Mouse (Mus musculus) gonadal fat pad, adult 2 months (tissue): ENCODE measurements around the gene Pbp2. TPM values are rescaled to one million over a fixed set of nuclear protein-coding genes. Genes with fewer than 3 reads are reported as not detected.

Experiments
- DNase-seq: peaks from one replicate; pipeline ENCODE4 v3.0.0-alpha.2; 2012; ENCODE audit warnings: low read depth
- polyA plus RNA-seq: library from polyadenylated mRNA; depleted of rRNA; stranded (reverse); fragments of >200 nt; gene quantifications from 2 replicates; pipeline ENCODE4 v1.2.3, GENCODE M21; 2012; rRNA removed

Gene Pbp2
- polyA plus RNA-seq = 0.61 and 1.1 TPM in 2 replicates

DNA sequence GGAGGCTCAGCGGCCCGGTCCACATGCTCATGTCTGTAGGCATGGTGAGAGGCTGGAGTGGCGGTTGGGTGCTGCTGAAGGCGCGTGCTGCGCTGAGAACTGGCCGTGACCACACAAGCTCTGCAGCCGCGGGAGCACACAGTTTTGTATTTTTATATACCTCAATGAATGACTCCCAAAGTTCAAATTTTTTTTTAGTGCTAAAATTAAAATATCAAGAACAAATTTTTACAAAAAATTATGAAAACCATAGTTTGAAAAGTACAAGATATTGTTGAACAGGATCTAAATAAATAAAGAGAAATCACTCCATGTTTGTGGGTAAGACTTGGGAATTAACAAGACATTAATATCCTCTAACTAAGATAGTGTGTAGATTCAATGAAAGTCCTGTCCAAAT lies at the start of gene Pbp2:
TSS of gene Pbp2 (minus strand) at position 101 of the 400 bp plus-strand sequence.
- no peak for DNase-seq

DNA sequence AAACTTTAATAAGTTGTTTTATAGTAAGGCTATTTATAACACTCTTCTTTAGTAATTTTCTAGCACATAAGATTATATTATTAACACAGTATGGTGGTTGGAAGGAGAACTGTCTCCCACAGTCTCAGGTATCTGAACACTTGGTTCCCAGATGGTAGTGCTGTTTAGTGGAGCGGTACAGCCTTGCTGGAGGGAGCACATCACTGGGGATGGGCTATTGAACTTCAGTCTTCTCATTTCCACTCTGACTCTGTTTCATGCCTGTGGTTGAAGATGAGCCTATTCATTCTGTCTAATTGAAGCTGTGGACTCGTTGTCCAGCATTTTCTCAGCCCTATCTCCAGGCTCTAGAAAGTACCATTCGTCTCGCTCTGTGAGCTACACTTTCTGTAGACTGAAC lies 44.7 kb upstream of the Pbp2 start:
- DNase-seq = no peak

- no peak for DNase-seq
These were observed 42.3 kb upstream of the Pbp2 start for GRCm38 (mm10) chr6:135352537-135352936.

- DNase-seq = no peak
These were observed 41.6 kb upstream of the Pbp2 start for GRCm38 (mm10) chr6:135351638-135352302.

DNA sequence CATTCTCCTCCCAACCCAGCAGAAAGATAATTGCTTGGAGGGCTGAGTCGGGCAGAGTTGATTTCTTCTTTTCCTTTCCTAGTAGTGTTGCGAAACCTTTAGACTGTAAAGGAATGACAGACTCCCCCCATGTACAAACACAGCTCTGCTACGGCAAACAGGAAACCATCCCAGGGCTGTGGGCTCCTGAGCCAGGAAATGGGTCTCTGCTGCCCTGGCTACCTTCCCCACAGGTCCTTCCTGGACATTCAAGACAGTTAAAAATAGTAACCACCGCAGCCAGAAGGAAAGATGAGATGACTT lies 30.8 kb upstream of the Pbp2 start:
- no peak for DNase-seq

GRCm38 (mm10) chr6:135340355-135341075 lies 30.3 kb upstream of the Pbp2 start:
- no peak for DNase-seq

DNA sequence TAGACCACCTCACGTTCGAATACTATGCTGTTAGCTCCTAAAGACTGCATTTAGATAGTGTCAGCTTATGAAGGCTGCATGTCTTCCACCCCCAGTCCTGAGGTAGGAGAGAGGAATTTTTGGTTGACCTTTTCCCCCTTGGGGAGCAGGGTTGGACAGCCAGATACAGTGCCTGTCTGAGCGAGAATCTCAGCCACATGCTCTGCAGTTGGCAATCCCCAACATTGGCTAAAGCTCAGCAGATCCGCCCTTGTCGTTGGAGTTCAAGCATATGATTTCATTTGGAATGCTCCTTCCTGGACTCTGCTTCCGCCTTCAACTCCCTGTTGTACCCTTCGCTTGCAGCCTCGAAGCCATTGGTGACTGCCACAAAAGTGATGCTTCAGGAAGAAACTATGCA lies 26.2 kb upstream of the Pbp2 start:
- DNase-seq = no peak

DNA sequence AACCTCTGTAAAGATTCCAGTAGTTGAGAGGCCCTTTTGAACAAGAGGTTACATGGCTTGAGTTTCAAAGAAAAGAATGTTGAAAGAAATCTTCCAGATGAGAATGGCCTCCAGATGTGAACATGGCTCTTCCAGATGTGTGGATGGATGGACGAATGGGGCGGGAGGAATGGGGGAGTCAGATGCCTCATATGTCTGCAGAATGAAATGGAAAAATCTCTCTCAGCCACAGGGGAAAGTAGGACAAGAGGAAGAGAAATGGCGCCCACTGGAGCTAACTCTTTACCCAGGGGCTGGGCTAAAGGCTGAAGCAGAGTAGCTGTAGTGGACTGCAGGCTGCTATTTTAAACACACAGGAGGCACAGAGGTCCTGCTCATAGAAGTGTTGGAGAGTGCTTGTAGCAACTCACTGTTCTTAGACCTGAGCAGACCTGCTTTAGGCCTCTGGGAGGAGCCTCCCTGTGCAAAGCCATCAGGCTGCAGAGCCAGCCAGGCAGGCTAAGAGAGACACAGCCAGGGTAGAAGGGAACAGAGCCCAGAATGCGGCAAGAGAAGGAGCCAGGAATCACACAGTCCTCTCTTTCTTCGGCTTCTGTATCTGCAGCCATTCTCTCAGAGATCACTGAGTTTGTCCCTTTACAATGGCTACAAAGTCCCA lies 23.9 kb upstream of the Pbp2 start:
- peak; percentile 58 for DNase-seq

- no peak for DNase-seq
These were observed 22.6 kb upstream of the Pbp2 start for GRCm38 (mm10) chr6:135332737-135333281.

DNA sequence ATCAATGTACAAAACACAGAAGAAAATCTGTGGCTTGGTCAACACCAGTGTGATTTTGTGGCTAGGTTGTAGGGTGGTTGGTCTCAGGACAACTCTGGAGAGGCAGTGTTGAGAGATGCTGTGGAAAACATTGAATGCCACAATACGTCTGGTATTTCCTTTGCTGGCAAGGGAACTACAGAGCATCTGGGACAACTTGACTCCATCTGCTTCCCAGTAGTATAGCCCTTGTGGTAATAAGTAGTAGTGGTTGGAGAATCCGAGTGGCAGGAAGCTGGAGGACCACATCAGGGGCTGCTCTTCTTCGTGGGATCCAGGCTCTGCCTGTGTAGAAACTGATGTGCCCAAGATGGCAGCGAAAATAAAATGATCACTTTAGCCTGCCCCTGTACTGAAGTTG lies 21.7 kb upstream of the Pbp2 start:
- no peak for DNase-seq

GRCm38 (mm10) chr6:135326847-135327246 lies 16.6 kb upstream of the Pbp2 start:
- no peak for DNase-seq

DNA sequence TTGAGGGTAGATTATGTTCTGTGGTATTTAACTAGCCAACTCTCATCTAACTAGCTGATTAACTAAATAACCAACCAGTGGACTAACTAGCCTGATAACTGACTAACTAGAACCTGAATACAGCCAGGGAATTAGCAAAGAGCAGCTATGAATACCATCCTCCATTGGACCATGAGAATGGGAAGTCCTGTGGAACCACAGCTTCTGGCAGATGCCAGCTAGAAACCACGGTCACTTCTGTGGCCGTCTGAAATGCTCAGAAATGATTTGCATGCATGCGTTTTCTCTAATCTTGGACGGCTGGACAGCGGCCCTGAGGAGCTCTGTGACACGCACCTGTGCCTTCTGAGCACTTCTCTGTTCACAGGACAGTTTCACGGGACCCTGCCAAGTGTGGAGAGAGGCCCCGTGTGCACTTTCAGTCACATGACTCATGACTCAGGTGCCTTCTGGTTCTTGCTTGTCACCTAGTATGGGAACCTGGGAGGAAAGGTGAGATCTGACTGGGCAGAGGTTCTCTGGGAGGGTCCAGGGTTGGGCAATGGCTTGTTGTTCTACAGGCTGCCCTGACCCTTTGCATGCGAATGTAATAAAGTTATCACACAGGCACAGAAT lies 14.6 kb upstream of the Pbp2 start:
- DNase-seq = no peak

- DNase-seq = no peak
These were observed 13.9 kb upstream of the Pbp2 start for GRCm38 (mm10) chr6:135324111-135324510.

DNA sequence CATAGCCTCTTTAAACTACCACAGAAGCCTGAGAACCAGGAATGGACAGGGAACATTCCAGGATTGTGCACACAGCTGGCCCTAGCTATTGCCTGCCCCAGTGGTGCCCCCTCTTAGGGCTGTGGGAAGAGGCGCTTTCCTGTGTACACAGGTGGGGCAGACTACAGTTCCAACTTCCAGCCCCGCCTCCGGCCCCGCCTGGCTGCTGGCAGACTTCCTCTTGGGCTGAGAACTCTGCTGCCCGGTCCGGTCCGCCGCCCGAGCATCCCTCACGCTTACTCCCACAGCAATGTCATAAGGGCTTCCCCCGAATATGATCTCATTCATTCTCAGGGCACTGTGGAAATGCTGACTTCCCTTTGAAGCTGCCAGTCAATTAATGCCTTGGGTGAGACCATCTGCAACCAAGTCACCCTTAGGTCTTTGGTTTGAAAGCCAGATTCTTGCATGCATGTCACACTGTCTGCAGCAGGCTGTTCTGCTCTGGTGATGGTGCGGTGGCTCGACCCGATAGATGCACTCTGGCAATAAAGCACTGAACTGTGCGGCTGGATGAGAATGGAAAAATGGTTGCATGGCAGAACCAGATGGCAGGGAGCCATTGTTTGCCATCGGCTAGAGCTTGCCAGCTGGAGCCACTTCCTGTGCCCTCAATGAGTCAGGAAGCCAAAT lies 13.2 kb upstream of the Pbp2 start:
- DNase-seq = no peak

- no peak for DNase-seq
These were observed 12.5 kb upstream of the Pbp2 start for GRCm38 (mm10) chr6:135322749-135323148.

- DNase-seq = no peak
These were observed 9.3 kb upstream of the Pbp2 start for GRCm38 (mm10) chr6:135319431-135319933.

- no peak for DNase-seq
These were observed 5.9 kb upstream of the Pbp2 start for GRCm38 (mm10) chr6:135316141-135316540.

GRCm38 (mm10) chr6:135313981-135314380 lies 3.8 kb upstream of the Pbp2 start:
- no peak for DNase-seq

DNA sequence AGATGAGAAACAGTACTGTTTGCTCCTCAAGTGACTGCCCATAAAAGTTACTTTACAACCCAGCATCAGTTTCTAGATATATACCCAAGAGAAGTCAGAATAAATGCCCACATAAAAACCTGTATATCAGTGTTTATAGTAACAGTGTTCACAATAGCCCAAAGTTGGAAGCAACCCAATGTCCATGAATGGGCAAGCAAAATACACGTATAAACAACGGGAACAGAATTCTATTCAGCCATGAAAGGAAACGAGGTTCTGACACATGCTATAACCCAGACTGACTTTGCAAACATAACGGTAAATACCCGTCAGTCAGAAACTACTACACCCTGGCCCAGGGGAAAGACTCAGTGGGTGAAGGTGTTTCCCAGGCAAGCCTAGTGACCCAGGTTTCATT lies 1.8 kb upstream of the Pbp2 start:
- no peak for DNase-seq

- DNase-seq = peak; percentile 75
These were observed 5.5 kb downstream of the Pbp2 start for GRCm38 (mm10) chr6:135304576-135305260.
